Mouse (Mus musculus) erythroblast, embryonic 14.5 days (primary cell): ENCODE measurements at regions not wholly inside any gene's neighbourhood (a gene's known extent, or its start where the extent isn't known, plus 50 kb on each side); places are given as distances from the start of the nearest gene placed in this dataset.

Source experiments
- H3K27me3 ChIP-seq: 2 replicates; pipeline ENCODE4 v1.6.1; 2012; ENCODE audit warnings: inconsistent platforms; ENCODE audit not compliant: control insufficient read depth
- H3K36me3 ChIP-seq: 2 replicates; pipeline ENCODE4 v1.6.1; 2012; ENCODE audit warnings: mild to moderate bottlenecking, inconsistent platforms; ENCODE audit not compliant: control insufficient read depth
- H3K4me1 ChIP-seq: 2 replicates; pipeline ENCODE4 v1.6.1; 2012; ENCODE audit warnings: inconsistent platforms; ENCODE audit not compliant: control insufficient read depth
- H3K4me3 ChIP-seq: replicated peaks from 2 replicates; pipeline ENCODE3; 2012; ENCODE audit warnings: moderate library complexity, mild to moderate bottlenecking, inconsistent platforms
- H3K9me3 ChIP-seq: 2 replicates; pipeline ENCODE4 v1.6.1; 2012; ENCODE audit warnings: low read length, inconsistent platforms, mixed read lengths; ENCODE audit not compliant: control insufficient read depth
- GATA1 ChIP-seq: IDR thresholded peaks from 2 replicates; pipeline ENCODE4 v1.6.1; 2012; ENCODE audit warnings: low read length, inconsistent platforms, mixed read lengths
- TAL1 ChIP-seq: IDR thresholded peaks from 3 replicates; pipeline ENCODE4 v1.6.1; 2012; ENCODE audit warnings: low read length, inconsistent platforms, mixed read lengths

DNA sequence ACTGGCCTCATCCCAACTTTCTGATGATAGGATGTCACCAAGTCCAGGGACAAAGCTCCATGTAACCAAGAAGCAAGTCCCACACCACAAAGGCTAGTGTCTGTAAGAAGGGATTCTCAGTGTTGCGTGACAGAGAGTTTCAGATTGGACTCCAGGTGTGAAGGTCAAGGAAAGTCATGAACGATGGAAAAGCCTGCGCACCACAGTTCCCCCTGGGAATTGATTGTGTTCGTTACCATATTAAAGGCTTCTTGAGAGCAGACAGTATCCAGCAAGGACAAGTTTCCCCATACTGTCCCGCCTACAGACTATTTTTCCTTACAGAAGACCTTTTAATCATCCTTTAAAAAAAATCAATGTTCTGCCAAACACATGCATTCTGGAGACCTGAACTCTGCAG lies 257.0 kb upstream of the Trpc7 start:
- H3K9me3 ChIP-seq = peaks cover 40% of the 10 kb centered on the region
- H3K36me3 ChIP-seq = no peaks in the 10 kb centered on the region
- TF ChIP-seq GATA1 (no peak), TAL1 (no peak)
- no peak overlapping the region for H3K4me3 ChIP-seq
- no peaks in the 10 kb centered on the region for H3K4me1 ChIP-seq
- no peaks in the 10 kb centered on the region for H3K27me3 ChIP-seq

DNA sequence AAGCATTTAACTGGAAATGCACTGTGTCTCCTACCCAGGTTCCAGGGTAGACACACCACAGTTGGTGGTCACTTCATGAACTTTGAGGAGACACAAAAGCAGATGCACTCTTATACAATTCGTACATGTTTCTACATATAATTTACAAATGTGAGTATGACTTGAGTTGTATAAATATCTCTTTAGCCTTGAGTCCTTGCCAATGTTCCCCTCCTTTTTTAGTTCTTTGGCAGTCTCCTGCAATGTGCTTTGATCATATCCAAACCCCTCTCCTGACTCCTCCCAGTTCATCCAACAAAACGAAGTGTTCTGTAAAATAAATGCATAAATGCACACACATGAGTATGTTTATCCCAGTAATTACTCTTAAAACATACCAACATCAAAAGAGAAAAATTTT lies 251.8 kb upstream of the Trpc7 start:
- H3K9me3 ChIP-seq = peaks cover 24% of the 10 kb centered on the region

GRCm38 (mm10) chr13:57146708-57147107 lies 250.9 kb upstream of the Trpc7 start:
- Histone ChIP-seq H3K27me3 (no peaks in the 10 kb centered on the region), H3K4me3 (no peak overlapping the region), H3K9me3 (peaks cover 19% of the 10 kb centered on the region), H3K36me3 (no peaks in the 10 kb centered on the region), H3K4me1 (no peaks in the 10 kb centered on the region)
- TF ChIP-seq TAL1 (no peak), GATA1 (no peak)

More for the DNA sequence above, 251.8 kb upstream of the Trpc7 start:
- H3K4me1 ChIP-seq = no peaks in the 10 kb centered on the region
- H3K4me3 ChIP-seq = no peak overlapping the region
- no peaks in the 10 kb centered on the region for H3K27me3 ChIP-seq
- no peaks in the 10 kb centered on the region for H3K36me3 ChIP-seq
- TF ChIP-seq GATA1 = no peak
- no peak for TF ChIP-seq TAL1

- Histone ChIP-seq H3K27me3 (no peaks in the 10 kb centered on the region), H3K9me3 (peaks cover 10% of the 10 kb centered on the region)
- TF ChIP-seq TAL1 = no peak
- TF ChIP-seq GATA1 = no peak
Measured at GRCm38 (mm10) chr13:57145782-57146181, 250.0 kb upstream of the Trpc7 start.

DNA sequence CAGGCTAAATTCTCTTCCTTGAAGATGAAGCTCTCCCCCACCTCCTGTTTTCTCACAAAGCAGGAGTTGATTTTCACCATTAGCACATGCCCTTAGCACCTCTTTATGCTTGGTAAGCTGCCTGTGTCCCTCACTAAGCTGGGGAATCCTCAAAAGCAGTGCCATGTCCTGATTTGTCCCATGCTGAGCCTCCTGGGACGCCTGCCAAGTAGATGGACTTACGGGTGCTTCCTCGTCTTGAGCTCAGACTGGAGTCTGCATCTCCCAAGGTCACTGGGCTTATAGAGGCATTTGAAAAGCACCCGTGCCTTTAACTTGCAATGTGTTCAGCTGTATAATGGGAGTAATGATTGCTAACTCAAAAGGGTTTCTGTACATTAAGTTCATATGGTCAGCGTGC lies 247.1 kb upstream of the Trpc7 start:
- Histone ChIP-seq H3K4me3 (no peak overlapping the region), H3K27me3 (no peaks in the 10 kb centered on the region), H3K4me1 (no peaks in the 10 kb centered on the region), H3K36me3 (no peaks in the 10 kb centered on the region), H3K9me3 (peaks cover 5% of the 10 kb centered on the region; the same call in 1 of the 2 replicates)
- TF ChIP-seq TAL1 (no peak), GATA1 (no peak)

More at GRCm38 (mm10) chr13:57145782-57146181, 250.0 kb upstream of the Trpc7 start:
- Histone ChIP-seq H3K36me3 (no peaks in the 10 kb centered on the region), H3K4me1 (no peaks in the 10 kb centered on the region), H3K4me3 (no peak overlapping the region)

GRCm38 (mm10) chr13:57142441-57142840 lies 246.6 kb upstream of the Trpc7 start:
- TF ChIP-seq TAL1 = no peak
- no peak for TF ChIP-seq GATA1
- Histone ChIP-seq H3K9me3 (peaks cover 5% of the 10 kb centered on the region; the same call in 1 of the 2 replicates), H3K36me3 (no peaks in the 10 kb centered on the region)

DNA sequence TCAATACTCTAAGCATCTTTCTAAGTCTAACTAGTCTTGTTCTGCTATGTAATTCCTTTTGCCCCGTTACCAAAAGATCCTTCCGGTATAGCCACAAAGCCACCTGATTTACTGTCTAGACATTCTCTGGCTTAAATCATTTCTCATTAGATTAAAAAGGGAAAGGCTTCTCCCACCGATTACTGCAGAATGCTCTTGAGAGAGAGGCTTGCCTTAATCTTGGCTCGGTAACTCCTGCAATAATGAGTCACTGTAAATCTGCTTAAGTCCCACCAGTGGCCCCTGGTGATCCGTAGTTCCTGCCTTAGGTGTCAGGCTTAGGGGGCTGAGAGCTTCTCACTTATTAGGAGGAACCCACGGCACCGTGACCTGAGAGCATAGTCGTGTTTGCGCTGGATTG lies 220.1 kb upstream of the Trpc7 start:
- H3K9me3 ChIP-seq = peaks cover 42% of the 10 kb centered on the region

More at GRCm38 (mm10) chr13:57142441-57142840, 246.6 kb upstream of the Trpc7 start:
- no peak overlapping the region for H3K4me3 ChIP-seq
- H3K27me3 ChIP-seq = no peaks in the 10 kb centered on the region
- no peaks in the 10 kb centered on the region for H3K4me1 ChIP-seq

DNA sequence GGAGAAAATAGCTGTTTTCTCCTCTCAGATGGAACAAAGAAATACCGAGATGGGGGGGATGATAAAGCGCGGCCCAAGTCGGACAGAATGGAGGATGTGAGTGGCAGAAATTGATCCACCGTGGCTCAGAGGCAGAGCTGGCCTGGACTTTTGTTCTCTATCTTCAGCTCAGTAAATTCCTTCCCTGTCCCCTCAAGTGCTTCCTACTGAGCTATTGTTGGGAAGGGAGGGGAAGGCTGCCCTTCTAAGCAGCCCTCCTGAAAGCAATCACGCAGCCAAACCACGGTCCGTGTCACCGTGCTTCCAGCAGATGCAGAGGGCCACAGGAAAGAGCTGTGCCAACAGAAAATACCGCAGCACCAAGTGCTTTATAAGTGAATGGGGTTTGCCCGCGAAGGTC lies 212.2 kb upstream of the Trpc7 start:
- TF ChIP-seq GATA1 (no peak), TAL1 (no peak)
- Histone ChIP-seq H3K27me3 (no peaks in the 10 kb centered on the region; the same call in 1 of the 2 replicates), H3K36me3 (no peaks in the 10 kb centered on the region), H3K4me1 (no peaks in the 10 kb centered on the region), H3K9me3 (peaks cover 44% of the 10 kb centered on the region), H3K4me3 (no peak overlapping the region)

More for the DNA sequence above, 220.1 kb upstream of the Trpc7 start:
- no peaks in the 10 kb centered on the region for H3K27me3 ChIP-seq
- TF ChIP-seq TAL1 (no peak), GATA1 (no peak)
- H3K36me3 ChIP-seq = no peaks in the 10 kb centered on the region
- no peak overlapping the region for H3K4me3 ChIP-seq
- H3K4me1 ChIP-seq = no peaks in the 10 kb centered on the region

- H3K27me3 ChIP-seq = no peaks in the 10 kb centered on the region
- H3K9me3 ChIP-seq = peaks cover 14% of the 10 kb centered on the region
- H3K36me3 ChIP-seq = no peaks in the 10 kb centered on the region
- no peak for TF ChIP-seq GATA1
- TF ChIP-seq TAL1 = no peak
- H3K4me3 ChIP-seq = no peak overlapping the region
- H3K4me1 ChIP-seq = no peaks in the 10 kb centered on the region
Measured at GRCm38 (mm10) chr13:57099601-57100000, 203.8 kb upstream of the Trpc7 start.

DNA sequence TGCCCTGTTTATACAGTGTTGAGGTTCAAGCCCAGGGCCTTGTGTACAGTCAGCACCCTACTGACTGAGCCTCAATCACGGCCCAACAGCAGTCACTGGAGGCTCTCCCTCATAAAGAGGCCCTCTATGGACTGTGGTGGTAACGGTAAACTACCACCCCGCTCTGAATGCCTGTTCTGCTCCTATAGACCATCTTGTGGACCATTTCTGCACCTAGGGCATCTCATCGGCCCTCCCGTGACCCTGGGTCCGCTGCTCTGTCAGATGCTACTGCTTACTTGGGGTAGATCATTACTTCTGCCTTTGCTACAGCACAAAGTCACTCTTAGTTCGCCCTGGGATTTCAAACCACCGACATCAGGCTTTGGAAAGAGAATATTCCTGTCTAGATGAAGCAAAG lies 196.1 kb upstream of the Trpc7 start:
- TF ChIP-seq GATA1 = no peak
- TF ChIP-seq TAL1 = no peak
- peaks cover 47% of the 10 kb centered on the region for H3K9me3 ChIP-seq

More for the DNA sequence above, 196.1 kb upstream of the Trpc7 start:
- Histone ChIP-seq H3K4me3 (no peak overlapping the region), H3K4me1 (no peaks in the 10 kb centered on the region), H3K36me3 (no peaks in the 10 kb centered on the region), H3K27me3 (no peaks in the 10 kb centered on the region)
